Mouse (Mus musculus): Measurements from ENCODE around the gene Sft2d1.

Sft2d1 gene

DNA sequence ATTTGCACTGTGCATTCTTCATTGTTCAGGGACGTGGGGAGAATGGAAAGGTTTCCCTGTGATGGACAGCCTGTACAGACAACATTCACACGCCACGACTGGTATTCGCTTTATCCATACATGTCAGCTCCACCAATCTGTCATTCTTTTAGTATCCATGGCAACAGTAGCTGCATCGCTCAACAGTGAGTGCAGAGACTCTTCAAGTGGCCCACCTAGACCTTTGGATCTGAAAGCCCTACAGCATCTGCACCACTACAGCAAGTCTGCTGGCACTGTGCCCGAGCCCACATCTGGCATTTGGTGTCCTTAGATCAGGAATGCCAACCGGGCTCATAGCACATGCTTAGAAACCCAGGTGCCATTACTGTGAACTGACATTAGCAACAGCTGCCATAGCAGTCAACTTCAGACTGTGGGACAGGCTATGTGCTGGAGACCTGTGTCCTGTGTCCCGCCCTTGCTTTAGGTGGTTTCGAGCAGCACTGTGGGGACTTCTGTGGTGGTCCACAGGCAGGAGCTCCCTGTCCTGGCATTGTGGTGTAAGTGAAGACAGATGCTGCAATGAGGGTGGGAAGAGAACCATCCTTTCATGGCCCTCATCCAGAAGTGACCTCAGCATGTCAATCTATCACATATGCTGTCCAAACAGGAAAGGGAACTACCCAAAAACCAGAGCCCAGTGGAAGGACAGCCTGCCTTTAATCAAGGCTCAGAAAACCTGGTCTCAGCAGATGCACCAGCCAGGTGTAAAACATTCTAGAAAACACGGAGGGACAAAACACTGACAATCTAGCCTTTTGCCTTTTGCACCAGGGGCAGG, 50.6 kb downstream of the Sft2d1 start:
- peak; percentile 11 for DNase-seq (ENCODE audit: low read depth)

DNA sequence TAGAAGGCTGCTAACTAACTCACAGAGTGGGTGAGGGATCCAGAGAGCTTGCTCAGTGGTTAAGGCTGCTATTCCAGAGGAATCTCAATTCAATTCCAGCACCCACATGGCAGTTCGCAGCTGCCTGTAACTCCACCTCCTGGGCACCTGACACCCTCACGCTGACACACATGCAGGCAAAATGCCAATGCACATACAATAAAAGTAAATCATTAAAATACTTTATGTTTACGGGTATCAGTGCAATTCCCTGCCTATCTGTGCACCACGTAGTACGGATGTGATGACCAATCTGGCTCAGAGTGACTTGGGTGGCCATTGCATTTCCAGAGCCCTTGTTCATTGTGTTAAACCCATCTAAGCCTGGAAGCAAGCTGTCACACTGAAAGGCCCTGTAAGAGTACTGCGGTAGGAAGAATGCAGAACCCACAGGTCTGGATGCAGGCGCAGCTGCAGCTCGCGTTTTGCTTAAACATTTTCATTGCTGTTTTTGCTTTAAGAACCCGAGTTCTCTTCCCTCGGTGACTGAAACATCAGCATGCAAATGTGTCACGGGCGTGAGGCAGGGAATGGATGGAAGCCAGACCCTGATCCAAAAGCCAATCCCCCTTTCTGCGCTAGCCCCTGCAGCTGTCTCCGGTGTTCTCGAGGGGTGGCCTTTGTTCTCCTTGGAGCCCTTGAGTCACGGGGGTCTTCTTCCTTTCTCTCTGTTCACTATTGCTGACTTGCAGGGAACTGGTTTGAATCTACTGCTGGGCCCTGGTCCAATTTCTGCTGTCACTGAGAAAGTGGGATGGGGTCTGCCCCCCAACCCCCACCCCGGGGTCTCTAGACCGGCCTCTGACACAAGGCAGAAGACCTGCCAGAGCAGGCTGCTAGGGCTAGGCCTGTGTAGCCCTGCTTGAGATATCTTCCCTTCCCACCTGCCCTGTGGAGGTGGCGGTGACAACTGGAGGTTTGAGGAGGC, 56.9 kb downstream of the Sft2d1 start:
- no peak for DNase-seq (ENCODE audit: low read depth)

DNA sequence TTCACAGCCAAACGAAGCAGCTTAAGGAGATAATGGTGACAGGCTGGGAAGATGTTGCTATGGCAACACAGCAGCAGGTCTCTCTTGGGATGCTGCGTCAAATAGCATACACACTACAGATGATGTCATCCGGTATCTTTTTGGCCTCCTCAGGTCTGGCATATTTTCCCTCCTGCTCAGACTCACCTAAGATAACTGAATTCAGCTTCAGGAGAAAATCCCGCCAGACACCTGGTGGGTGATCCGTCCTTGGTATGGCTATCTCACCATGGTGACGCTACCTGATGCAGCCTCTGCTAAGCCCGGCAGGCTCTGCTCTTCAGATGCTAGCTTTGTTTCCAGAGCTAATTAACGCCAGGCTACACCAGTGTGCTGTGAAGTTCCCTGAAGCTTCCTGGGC, 57.7 kb downstream of the Sft2d1 start:
- no peak for DNase-seq (ENCODE audit: low read depth)

DNA sequence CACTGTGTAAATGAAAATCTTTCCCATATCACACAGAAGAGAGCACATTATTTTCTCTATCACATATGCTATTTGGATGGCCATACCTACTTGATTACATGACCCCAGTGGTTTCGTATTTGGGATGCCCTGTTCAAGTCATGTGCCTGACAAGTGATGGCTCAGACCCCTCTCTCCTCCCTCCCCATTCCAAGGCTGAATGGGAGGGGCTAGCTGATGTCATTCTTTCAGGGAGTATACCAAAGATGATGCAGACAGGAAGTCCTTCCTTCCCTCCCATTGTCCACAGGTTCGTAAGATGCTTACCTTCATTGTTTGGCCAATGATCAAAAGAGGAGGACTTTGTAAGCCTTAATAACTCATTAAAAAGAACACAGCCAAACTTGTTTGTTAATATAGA, 58.3 kb downstream of the Sft2d1 start:
- DNase-seq (ENCODE audit: low read depth) = no peak

DNA sequence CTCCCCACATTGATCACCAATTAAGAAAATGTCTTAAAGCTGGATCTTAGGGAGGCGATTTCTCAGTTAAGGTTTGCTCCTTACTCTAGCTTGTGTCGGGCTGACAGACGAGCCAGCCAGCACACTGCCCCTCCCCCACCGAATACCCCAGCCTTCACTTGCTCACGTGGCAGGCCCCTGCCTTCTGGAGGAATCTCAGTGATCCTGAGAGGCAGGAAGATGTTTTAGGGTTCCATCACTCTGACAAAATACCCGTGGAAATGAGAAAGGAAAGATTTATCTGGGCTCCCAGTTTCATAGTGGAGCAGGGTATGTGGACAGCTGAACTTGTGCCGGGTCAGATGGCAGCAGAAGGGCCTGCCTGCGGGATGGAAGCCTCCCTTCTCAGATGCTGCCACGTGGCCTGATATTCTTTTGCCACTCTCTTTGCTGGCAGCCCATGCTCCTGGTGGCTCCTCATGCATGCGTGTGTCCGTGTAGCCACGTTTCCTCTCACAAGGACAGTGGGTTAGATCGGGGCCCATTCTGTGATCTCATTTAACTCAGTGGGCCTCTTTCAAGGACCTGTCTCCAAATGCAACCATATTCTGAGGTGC, 59.8 kb downstream of the Sft2d1 start:
- DNase-seq (ENCODE audit: low read depth) = no peak

DNA sequence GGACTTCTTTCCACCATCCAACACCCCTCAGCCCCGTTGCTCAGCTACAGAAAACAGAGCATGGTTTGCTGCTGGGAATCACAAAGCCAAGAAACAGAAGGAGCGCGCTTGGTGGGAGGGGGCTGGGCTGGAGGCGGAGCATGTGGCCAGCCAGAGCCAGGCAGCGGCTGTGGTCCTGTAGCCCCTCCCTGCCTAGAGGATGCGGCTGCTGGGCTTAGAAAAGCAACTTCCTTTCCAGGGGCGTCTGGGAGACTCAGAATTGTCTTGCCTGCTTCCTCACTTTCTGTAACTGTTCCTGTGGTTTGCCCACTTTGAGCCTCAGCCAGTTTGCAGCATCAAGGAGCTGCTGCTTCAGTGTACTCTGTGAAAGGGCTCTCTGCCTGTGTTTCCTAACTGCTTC, 60.9 kb downstream of the Sft2d1 start:
- DNase-seq (ENCODE audit: low read depth) = peak; percentile 95

DNA sequence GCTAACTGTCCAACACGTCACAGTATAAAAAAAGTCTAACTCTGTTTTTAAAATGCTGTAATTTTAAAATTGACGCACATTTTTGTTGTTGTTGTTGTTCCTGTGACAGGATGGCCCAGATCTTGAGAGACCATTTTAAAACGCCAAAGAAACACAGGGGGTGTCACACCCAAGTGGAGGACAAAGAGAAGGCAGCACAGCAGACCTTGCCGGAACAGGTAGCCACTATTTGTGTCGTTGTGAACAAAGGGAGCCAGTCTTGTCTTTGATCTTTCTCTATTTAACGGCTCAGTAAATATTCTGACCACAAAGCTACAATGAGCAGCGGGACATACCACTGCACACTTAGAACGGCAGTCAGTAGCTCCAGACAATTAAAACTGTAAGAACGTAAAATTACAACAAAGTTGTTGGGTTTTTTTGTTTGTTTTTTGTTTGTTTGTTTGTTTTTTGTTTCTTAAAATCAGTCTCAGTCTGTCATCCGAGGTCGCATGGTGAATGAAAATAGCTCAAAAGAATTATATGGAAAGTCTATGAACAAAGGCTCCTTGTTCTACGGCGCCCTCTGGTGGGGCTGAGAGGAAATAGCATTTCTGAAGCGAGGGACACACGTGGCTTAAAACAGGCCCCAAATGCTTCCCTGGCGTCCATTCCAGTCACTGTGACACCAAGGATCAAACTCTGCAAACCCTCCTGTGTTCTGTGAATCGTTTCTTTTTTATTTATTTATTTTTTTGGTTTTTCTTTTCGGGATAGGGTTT, 61.6 kb downstream of the Sft2d1 start:
- DNase-seq (ENCODE audit: low read depth) = peak; percentile 90

All from 416B (cell line).